ENCODE assay signal across 17 mouse cellular contexts in genomic region chr13:102344606-102345269, GRCm38 (mm10).
DNase-seq lines count a peak whose midpoint lies in the region; ATAC-seq and TF ChIP-seq lines count a peak whose summit lies in the region.
"Had no signal": no experiment of that assay in that cellular context is flagged by ENCODE, and none has a peak within 500 bp of the region (broad histone marks: within the 10 kb centered on the region; RNA-seq: fewer than 3 reads in every experiment).

No protein-coding gene starts in this region.

- no peak overlapping the region for H3K4me3 ChIP-seq in lung, embryonic 15.5 days
- no peak overlapping the region for H3K4me3 ChIP-seq in limb, embryonic 10.5 days
- no peak overlapping the region for H3K4me3 ChIP-seq in intestine, postnatal 0 days (ENCODE audit: low read depth, low read length)
- H3K4me3 ChIP-seq: gastrocnemius, adult 2 months; hindbrain, embryonic 15.5 days; neural tube, embryonic 12.5 days had no signal

- H3K9me3 ChIP-seq in lung, embryonic 15.5 days: no peaks in the 10 kb centered on the region
- no peaks in the 10 kb centered on the region for H3K9me3 ChIP-seq in limb, embryonic 10.5 days (replicated peaks)
- H3K9me3 ChIP-seq in intestine, postnatal 0 days (ENCODE audit: control insufficient read depth): no peaks in the 10 kb centered on the region
- H3K9me3 ChIP-seq: hindbrain, embryonic 15.5 days; neural tube, embryonic 12.5 days had no signal

- 0 out of 2 replicates have a peak overlapping the region, but pooled peaks have one; percentile 10 for H3K27ac ChIP-seq in lung, embryonic 15.5 days
- peak overlapping the region; percentile 50; the same call in 1 of the 2 replicates for H3K27ac ChIP-seq in limb, embryonic 10.5 days
- H3K27ac ChIP-seq in intestine, postnatal 0 days (ENCODE audit: low read depth, low read length): no peak overlapping the region
- H3K27ac ChIP-seq: gastrocnemius, adult 2 months; hindbrain, embryonic 15.5 days; neural tube, embryonic 12.5 days had no signal

- DNase-seq in cerebellum, adult 9-11 months: peak; percentile 7
- no peak for DNase-seq in lung, postnatal 10 days
- peak; percentile 49 for DNase-seq in layer of hippocampus, adult 11-12 months (ENCODE audit: low spot score)
- DNase-seq in limb, embryonic 10.5 days (ENCODE audit: low spot score): no peak
- DNase-seq in gastrocnemius, postnatal 10 days: no peak
- DNase-seq: adrenal gland, postnatal 36 days; cerebellum, adult 11 months; gastrocnemius, adult 2 months; kidney, adult 2 months; kidney, postnatal 4 days; liver; lung, adult 18-20 months had no signal

- no peak for TF ChIP-seq CTCF in intestine, postnatal 0 days (IDR thresholded peaks at IDR 0.05; ENCODE audit: low read depth)

- H3K27me3 ChIP-seq in lung, embryonic 15.5 days: no peaks in the 10 kb centered on the region
- no peaks in the 10 kb centered on the region for H3K27me3 ChIP-seq in limb, embryonic 10.5 days (ENCODE audit: low read depth, poor library complexity, severe bottlenecking)
- no peaks in the 10 kb centered on the region for H3K27me3 ChIP-seq in intestine, postnatal 0 days (replicated peaks; ENCODE audit: control insufficient read depth, insufficient read depth, low read length)
- H3K27me3 ChIP-seq: hindbrain, embryonic 15.5 days; neural tube, embryonic 12.5 days had no signal

- ATAC-seq in cerebellum, adult (ENCODE audit: insufficient number of reproducible peaks, low FRiP score, low TSS enrichment): no peak
- ATAC-seq in lung, embryonic 15.5 days (ENCODE audit: borderline replicate concordance, extremely low read depth, low FRiP score, low TSS enrichment): no peak
- no peak for ATAC-seq in intestine, postnatal 0 days

- WGBS in lung, embryonic 15.5 days: 55% methylated on average over 5 of the region's 5 CpGs
- WGBS in limb, embryonic 10.5 days: 83% methylated on average over 5 of the region's 5 CpGs
- 78% methylated on average over 5 of the region's 5 CpGs for WGBS in intestine, postnatal 0 days

- no peak overlapping the region for H3K9ac ChIP-seq in lung, embryonic 15.5 days
- H3K9ac ChIP-seq in intestine, postnatal 0 days (ENCODE audit: low read depth, low read length): no peak overlapping the region
- H3K9ac ChIP-seq: hindbrain, embryonic 15.5 days; neural tube, embryonic 12.5 days had no signal

- H3K4me1 ChIP-seq in lung, embryonic 15.5 days: no peaks in the 10 kb centered on the region
- H3K4me1 ChIP-seq in limb, embryonic 10.5 days: no peaks in the 10 kb centered on the region
- H3K4me1 ChIP-seq in intestine, postnatal 0 days (replicated peaks; ENCODE audit: control insufficient read depth, insufficient read depth, low read length): no peaks in the 10 kb centered on the region
- H3K4me1 ChIP-seq: hindbrain, embryonic 15.5 days; neural tube, embryonic 12.5 days had no signal

- H3K36me3 ChIP-seq in lung, embryonic 15.5 days: no peaks in the 10 kb centered on the region
- no peaks in the 10 kb centered on the region for H3K36me3 ChIP-seq in limb, embryonic 10.5 days
- H3K36me3 ChIP-seq in intestine, postnatal 0 days (ENCODE audit: control insufficient read depth, insufficient read depth): no peaks in the 10 kb centered on the region
- H3K36me3 ChIP-seq: hindbrain, embryonic 15.5 days; neural tube, embryonic 12.5 days had no signal

- H3K4me2 ChIP-seq in lung, embryonic 15.5 days: no peak overlapping the region
- H3K4me2 ChIP-seq in intestine, postnatal 0 days (replicated peaks; ENCODE audit: low read depth): no peak overlapping the region
- H3K4me2 ChIP-seq: hindbrain, embryonic 15.5 days; neural tube, embryonic 12.5 days had no signal

Comparison
In these comparisons a context has a peak if more than half of its experiments do, and no peak if none do; other contexts are left out.
1. DNase-seq: peak in cerebellum, adult 9-11 months (single experiment) and layer of hippocampus, adult 11-12 months (single experiment); none in lung, postnatal 10 days (single experiment), limb, embryonic 10.5 days (single experiment) and gastrocnemius, postnatal 10 days (single experiment).